Mouse (Mus musculus): ENCODE data around the gene Gramd1b. TPM values are rescaled to one million over a fixed set of nuclear protein-coding genes. Genes with fewer than 3 reads are reported as not detected.

Gramd1b gene
- total RNA-seq, 2 experiments from 2014 or later: 281 to 297 TPM

GRCm38 (mm10) chr9:40426282-40426964 is 104.8 kb downstream of the Gramd1b start:
- no peak for DNase-seq

GRCm38 (mm10) chr9:40424874-40425273 is 106.3 kb downstream of the Gramd1b start:
- DNase-seq: no peak

GRCm38 (mm10) chr9:40423427-40423867 is 107.7 kb downstream of the Gramd1b start:
- DNase-seq: no peak

- no peak for DNase-seq
These were observed 108.7 kb downstream of the Gramd1b start for GRCm38 (mm10) chr9:40422368-40423057.

- DNase-seq: no peak
These were observed 110.4 kb downstream of the Gramd1b start for GRCm38 (mm10) chr9:40420652-40421335.

- DNase-seq: peak; percentile 56
These were observed 112.4 kb downstream of the Gramd1b start for GRCm38 (mm10) chr9:40418803-40419202.

GRCm38 (mm10) chr9:40416150-40416549 is 115.0 kb downstream of the Gramd1b start:
- no peak for DNase-seq

- peak; percentile 54 for DNase-seq
These were observed 116.0 kb downstream of the Gramd1b start for GRCm38 (mm10) chr9:40414904-40415766.

- peak; percentile 80 for DNase-seq
These were observed 116.7 kb downstream of the Gramd1b start for GRCm38 (mm10) chr9:40414498-40414903.

GRCm38 (mm10) chr9:40413601-40414000 is 117.6 kb downstream of the Gramd1b start:
- DNase-seq: no peak

GRCm38 (mm10) chr9:40412931-40413330 is 118.3 kb downstream of the Gramd1b start:
- no peak for DNase-seq

GRCm38 (mm10) chr9:40412246-40412645 is 118.9 kb downstream of the Gramd1b start:
- DNase-seq: no peak

- DNase-seq: no peak
These were observed 120.3 kb downstream of the Gramd1b start for GRCm38 (mm10) chr9:40410895-40411294.

- DNase-seq: no peak
These were observed 122.1 kb downstream of the Gramd1b start for GRCm38 (mm10) chr9:40409071-40409470.

- no peak for DNase-seq
These were observed 122.8 kb downstream of the Gramd1b start for GRCm38 (mm10) chr9:40408415-40408814.

- no peak for DNase-seq
These were observed 123.3 kb downstream of the Gramd1b start for GRCm38 (mm10) chr9:40407876-40408275.

- no peak for DNase-seq
These were observed 125.4 kb downstream of the Gramd1b start for GRCm38 (mm10) chr9:40405804-40406203.

- no peak for DNase-seq
These were observed 125.9 kb downstream of the Gramd1b start for GRCm38 (mm10) chr9:40405263-40405662.

- no peak for DNase-seq
These were observed 126.5 kb downstream of the Gramd1b start for GRCm38 (mm10) chr9:40404637-40405036.

GRCm38 (mm10) chr9:40403750-40404149 is 127.4 kb downstream of the Gramd1b start:
- no peak for DNase-seq

GRCm38 (mm10) chr9:40401818-40402217 is 129.4 kb downstream of the Gramd1b start:
- no peak for DNase-seq

GRCm38 (mm10) chr9:40400854-40401253 is 130.3 kb downstream of the Gramd1b start:
- no peak for DNase-seq
